Mouse (Mus musculus) ES-Bruce4 (cell line): ENCODE measurements at regions not wholly inside any gene's neighbourhood (a gene's known extent, or its start where the extent isn't known, plus 50 kb on each side); places are given as distances from the start of the nearest gene placed in this dataset.

Source experiments
- H3K27ac ChIP-seq: 2 replicates; pipeline ENCODE4 v1.5.1; 2012; ENCODE audit warnings: low read length, inconsistent platforms; ENCODE audit not compliant: insufficient read depth
- H3K27me3 ChIP-seq: 2 replicates; pipeline ENCODE4 v1.6.1; 2012; ENCODE audit warnings: mild to moderate bottlenecking, low read length, inconsistent platforms; ENCODE audit not compliant: control insufficient read depth, poor library complexity, insufficient read depth, severe bottlenecking
- H3K36me3 ChIP-seq: 2 replicates; pipeline ENCODE4 v1.6.1; 2012; ENCODE audit warnings: inconsistent platforms, mild to moderate bottlenecking, low read length, moderate library complexity; ENCODE audit not compliant: control insufficient read depth, poor library complexity, insufficient read depth, severe bottlenecking
- H3K4me1 ChIP-seq: one replicate; pipeline ENCODE4 v1.8.1; 2011; ENCODE audit warnings: low read length; ENCODE audit not compliant: control insufficient read depth, insufficient read depth
- H3K4me3 ChIP-seq: 2 replicates; pipeline ENCODE4 v1.5.1; 2011; ENCODE audit warnings: low read depth, mild to moderate bottlenecking, low read length
- H3K9ac ChIP-seq: 2 replicates; pipeline ENCODE4 v1.6.1; 2012; ENCODE audit warnings: low read depth, mild to moderate bottlenecking, inconsistent platforms; ENCODE audit not compliant: poor library complexity, severe bottlenecking
- H3K9me3 ChIP-seq: replicated peaks from 2 replicates; pipeline ENCODE4 v1.6.1; 2012; ENCODE audit warnings: mild to moderate bottlenecking, low read length, inconsistent platforms; ENCODE audit not compliant: control insufficient read depth, poor library complexity, insufficient read depth, severe bottlenecking
- CTCF ChIP-seq: IDR thresholded peaks from one replicate; pipeline ENCODE4 v1.8.1; 2011; ENCODE audit warnings: low read depth, low read length
- EP300 ChIP-seq: IDR thresholded peaks from 2 replicates; pipeline ENCODE4 v1.6.1; 2011; ENCODE audit warnings: low read depth, low read length; ENCODE audit not compliant: insufficient read depth
- POLR2A ChIP-seq: IDR thresholded peaks from one replicate; pipeline ENCODE4 v1.8.1; 2011; ENCODE audit warnings: low read length; ENCODE audit not compliant: insufficient read depth

DNA sequence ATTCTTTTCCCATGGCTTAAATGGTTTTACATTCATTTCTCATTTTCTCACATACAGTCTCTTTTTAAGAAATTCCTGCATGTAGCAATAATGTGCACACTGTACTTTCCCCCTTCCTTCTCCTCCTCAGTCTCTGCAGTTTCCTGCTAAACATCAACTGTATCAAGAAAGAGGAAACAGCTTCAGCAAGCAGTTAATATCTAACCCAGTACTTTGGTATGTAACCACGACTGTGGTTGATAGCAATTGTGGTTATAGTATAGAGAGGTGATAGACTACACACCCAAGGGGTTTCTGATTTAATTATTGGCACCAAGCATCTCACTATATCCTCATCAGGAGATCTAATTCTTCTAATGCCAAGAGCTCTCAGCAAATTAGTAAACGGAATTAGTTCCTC lies 52.8 kb upstream of the Eci2 start:
- no peak overlapping the region for H3K4me3 ChIP-seq
- H3K4me1 ChIP-seq = no peaks in the 10 kb centered on the region
- no peak overlapping the region for H3K9ac ChIP-seq
- no peak overlapping the region for H3K27ac ChIP-seq
- H3K36me3 ChIP-seq = no peaks in the 10 kb centered on the region
- H3K9me3 ChIP-seq = no peaks in the 10 kb centered on the region
- H3K27me3 ChIP-seq = no peaks in the 10 kb centered on the region
- TF ChIP-seq POLR2A (no peak), EP300 (no peak), CTCF (no peak)

DNA sequence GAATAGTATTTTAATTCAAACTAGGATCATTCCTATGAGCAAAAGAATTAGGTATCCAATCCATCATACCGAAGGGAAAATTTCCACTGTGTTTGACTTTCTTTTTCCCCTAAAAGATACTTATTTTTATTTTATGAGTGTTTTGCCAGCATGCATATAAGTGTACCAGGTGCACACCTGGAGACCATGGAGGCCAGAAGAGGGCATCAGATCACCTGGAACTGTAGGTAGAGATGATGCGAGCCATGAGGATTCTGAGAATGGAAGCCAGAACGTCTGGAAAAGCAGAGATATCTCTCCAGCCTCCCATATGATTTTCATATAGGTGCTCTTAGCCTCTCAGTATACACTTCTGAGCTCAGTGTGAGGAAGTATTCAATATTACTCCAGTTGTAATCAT lies 58.5 kb upstream of the Eci2 start:
- TF ChIP-seq POLR2A = no peak
- TF ChIP-seq EP300 = no peak
- peak; percentile 8 for TF ChIP-seq CTCF
- Histone ChIP-seq H3K4me1 (no peaks in the 10 kb centered on the region), H3K27ac (no peak overlapping the region), H3K27me3 (no peaks in the 10 kb centered on the region), H3K9me3 (no peaks in the 10 kb centered on the region), H3K36me3 (no peaks in the 10 kb centered on the region), H3K9ac (no peak overlapping the region), H3K4me3 (no peak overlapping the region)

DNA sequence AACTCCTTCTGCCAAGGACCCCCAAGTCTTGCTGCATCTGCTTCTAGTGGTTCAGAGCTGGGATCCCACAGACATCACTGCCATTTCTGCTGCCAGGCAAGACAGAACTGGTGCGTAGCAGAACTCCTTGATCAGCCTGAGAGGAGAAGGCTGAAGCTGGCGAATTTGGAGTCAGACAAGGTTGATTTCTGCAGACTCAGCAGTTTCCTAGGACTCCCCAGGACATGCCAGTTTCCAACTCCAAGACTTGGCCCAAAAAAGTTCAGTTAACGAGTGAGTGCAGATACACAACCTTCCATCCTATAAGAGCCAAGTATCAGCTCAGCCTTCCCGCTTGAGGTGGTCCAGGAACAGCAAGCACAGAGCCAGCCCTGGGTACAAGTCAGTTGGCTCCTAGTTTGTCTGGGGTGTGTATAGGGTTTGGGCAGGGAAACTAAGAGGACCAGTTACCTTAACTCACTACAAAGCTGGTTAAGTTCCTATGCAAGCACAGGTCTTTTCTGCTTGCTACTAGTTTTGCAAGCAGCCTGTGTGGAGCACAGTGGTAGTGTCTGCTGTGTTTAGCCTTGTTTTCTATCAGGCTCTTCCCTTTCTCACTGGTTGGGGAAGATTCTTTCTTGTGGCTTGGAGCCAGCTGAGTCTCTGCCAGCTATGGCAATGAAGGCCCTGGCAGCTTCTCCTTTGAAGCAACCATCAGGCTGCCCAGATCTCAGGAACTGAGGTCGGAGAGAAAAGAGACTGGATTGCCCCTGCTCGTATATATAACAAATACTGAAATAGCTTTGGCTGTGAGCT lies 60.5 kb upstream of the Eci2 start:
- H3K4me1 ChIP-seq = no peaks in the 10 kb centered on the region
- H3K4me3 ChIP-seq = no peak overlapping the region
- no peak for TF ChIP-seq CTCF
- no peak for TF ChIP-seq EP300
- TF ChIP-seq POLR2A = no peak
- H3K9me3 ChIP-seq = no peaks in the 10 kb centered on the region
- H3K27ac ChIP-seq = no peak overlapping the region
- H3K27me3 ChIP-seq = no peaks in the 10 kb centered on the region
- no peak overlapping the region for H3K9ac ChIP-seq
- no peaks in the 10 kb centered on the region for H3K36me3 ChIP-seq

- no peak for TF ChIP-seq EP300
- no peak for TF ChIP-seq CTCF
- TF ChIP-seq POLR2A = no peak
- no peaks in the 10 kb centered on the region for H3K4me1 ChIP-seq
- no peak overlapping the region for H3K9ac ChIP-seq
- no peaks in the 10 kb centered on the region for H3K27me3 ChIP-seq
- H3K9me3 ChIP-seq = no peaks in the 10 kb centered on the region
- no peaks in the 10 kb centered on the region for H3K36me3 ChIP-seq
- no peak overlapping the region for H3K27ac ChIP-seq
- no peak overlapping the region for H3K4me3 ChIP-seq
These were observed 64.3 kb upstream of the Eci2 start for GRCm38 (mm10) chr13:35091155-35091554.

DNA sequence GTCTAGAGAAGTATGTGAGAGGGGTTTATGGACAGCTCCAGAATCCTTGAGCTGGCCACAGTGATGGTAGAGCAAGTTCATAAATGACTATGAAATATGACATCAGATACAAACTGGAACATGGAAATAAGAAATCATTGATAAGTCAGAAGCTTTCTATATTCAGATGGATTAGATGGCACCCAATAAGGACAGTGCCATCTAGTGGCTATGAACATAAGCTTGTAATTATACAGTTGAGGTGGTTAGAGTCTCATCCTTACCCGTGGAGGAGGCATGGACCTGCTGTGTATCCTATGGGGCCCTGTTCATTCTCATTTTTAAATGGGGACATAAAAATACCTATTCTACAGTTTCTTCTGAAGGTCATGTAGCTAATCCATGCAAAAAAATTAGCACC lies 92.9 kb upstream of the Eci2 start:
- Histone ChIP-seq H3K27me3 (no peaks in the 10 kb centered on the region), H3K4me1 (no peaks in the 10 kb centered on the region), H3K9me3 (no peaks in the 10 kb centered on the region), H3K9ac (no peak overlapping the region), H3K36me3 (no peaks in the 10 kb centered on the region), H3K4me3 (no peak overlapping the region), H3K27ac (no peak overlapping the region)
- TF ChIP-seq EP300 = no peak
- no peak for TF ChIP-seq POLR2A
- no peak for TF ChIP-seq CTCF

DNA sequence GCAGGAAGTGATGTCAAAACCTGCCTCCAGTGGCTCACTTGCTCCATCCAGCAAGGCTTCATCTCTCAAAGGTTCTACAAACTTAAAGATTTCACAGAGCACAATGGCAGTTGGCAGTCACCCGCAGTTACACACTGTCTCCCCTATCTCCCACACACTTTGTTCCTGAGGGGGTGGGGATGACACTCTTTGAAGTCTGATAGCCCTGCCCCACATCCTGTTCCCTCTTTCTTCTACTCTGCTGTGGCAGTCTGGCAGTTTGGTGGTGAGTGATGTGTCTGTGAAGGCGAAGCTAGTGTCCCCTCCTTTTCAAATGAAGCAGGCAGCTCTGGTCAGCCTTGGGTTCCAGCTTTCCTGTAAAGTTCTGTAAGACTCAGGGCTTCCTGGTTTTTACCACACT lies 102.6 kb upstream of the Eci2 start:
- Histone ChIP-seq H3K9ac (no peak overlapping the region), H3K9me3 (no peaks in the 10 kb centered on the region), H3K27me3 (no peaks in the 10 kb centered on the region), H3K27ac (no peak overlapping the region), H3K4me1 (no peaks in the 10 kb centered on the region), H3K4me3 (no peak overlapping the region), H3K36me3 (no peaks in the 10 kb centered on the region)
- no peak for TF ChIP-seq POLR2A
- no peak for TF ChIP-seq EP300
- TF ChIP-seq CTCF = no peak
